Mouse (Mus musculus) gastrocnemius, adult 8-10 months (tissue): ENCODE data around the gene Tcl1b2. TPM values are rescaled to one million over a fixed set of nuclear protein-coding genes. Genes with fewer than 3 reads are reported as not detected.
A peak's percentile ranks its signal among the peaks of the same experiment; 100 is the strongest.
"Not testable (repeated sequence)": the region's sequence is repeated elsewhere in the genome, so short reads cannot be mapped to it uniquely, and the experiment has no call there.

ENCODE experiments used
- DNase-seq, 2 experiments: peaks; one replicate each; pipeline ENCODE4 v3.0.0; 2022; ENCODE audit warnings: low spot score in 2 of 2
- total RNA-seq, 4 experiments: library from RNA; stranded (reverse); gene quantifications; 2 replicates each; pipeline ENCODE4 v1.2.4; 2022

The Tcl1b2 gene
- total RNA-seq, 4 experiments from 2014 or later = not detected

- DNase-seq = no peak
These were observed 27.6 kb downstream of the Tcl1b2 start for GRCm38 (mm10) chr12:105173366-105173765.

GRCm38 (mm10) chr12:105174318-105174717 is 28.5 kb downstream of the Tcl1b2 start:
- peak; percentile 19 to 35 for DNase-seq

- DNase-seq = not testable (repeated sequence)
These were observed 30.2 kb downstream of the Tcl1b2 start, which contains the start of gene Tcl1b5 for GRCm38 (mm10) chr12:105176044-105176443. TSS of gene Tcl1b5 (plus strand) at chr12:105176344.

GRCm38 (mm10) chr12:105181040-105181644 is 35.3 kb downstream of the Tcl1b2 start:
- not testable (repeated sequence) for DNase-seq

DNA sequence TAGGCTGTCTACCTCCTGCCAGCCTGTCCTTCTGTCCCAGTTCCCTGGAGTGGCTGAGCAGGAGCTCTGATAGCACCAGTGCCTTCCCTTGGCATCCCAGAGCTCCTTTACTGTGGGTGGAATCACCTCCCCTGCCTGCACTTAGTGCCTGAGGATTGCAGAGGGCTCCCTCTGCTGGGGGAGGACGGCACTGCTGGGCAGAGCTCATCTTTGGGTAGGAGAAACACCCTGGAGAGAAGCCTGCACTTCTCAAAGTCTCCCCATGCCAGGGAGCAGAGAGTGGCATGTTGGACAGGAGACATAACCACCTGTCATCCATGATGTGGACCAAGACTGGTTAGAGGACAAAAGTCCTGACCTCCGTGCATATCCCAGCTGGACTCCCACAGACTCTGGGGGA is 43.2 kb downstream of the Tcl1b2 start:
- not testable (repeated sequence) for DNase-seq

DNA sequence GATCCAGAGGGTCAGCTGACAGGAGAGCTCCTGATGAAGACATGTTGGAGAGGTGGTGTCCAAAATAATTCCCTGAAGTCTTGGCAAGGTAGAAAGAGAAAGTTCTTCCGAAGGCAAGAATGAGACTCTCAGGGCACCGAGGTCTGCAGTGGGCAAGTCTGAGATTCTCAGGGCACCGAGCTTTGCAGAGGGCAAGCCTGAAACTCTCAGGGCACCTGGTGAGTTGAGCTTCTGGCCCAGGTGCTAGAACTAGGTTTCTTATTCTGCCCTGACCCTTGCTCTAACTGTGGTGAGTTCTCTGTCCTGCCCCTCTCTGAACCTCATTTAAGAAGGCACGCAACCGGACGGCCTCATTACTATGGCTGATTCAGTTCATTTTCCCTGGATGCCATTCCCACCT is 44.9 kb downstream of the Tcl1b2 start, which contains the start of gene Tcl1b3:
Tcl1b3 (plus strand) TSS at position 301 of the 400 bp plus-strand sequence.
- not testable (repeated sequence) for DNase-seq

DNA sequence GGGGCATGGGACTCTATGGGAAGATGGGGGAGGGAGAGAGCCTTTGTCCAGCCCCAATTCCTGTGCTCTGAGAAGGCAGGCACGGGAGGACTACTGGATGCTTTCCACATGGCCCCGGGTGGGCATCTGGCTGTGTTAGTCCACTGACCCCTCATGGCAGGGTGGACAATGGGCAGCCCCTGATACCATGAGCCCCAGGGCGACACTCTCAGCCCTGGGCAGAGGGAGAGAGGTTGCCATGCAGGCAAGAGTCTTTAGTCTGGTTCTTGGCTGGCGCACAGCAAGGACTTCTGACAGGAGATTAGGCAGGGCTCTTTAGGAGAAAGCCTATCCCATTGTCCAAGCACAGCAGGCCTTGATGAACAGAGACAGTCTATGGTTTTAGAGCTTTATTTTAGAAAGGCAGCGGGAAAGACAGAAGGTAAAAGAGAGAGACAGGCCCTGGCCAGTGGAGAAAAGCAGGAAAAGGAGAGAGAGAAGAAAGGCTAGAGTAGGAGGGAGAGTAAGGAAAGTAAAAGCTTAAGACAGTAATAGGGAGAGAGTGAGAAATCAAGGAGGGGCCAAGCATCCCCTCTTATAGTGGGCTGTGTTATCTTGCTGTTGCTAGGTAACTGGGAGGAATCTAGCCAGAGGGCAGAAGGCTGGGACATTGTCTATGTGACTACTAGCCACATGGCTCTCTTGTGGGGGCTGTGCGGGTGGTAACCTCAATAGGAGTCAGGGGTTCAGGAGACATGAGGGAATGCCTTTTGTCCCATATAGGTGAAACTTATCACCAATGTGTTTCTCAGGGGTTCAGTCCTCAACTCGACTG is 54.1 kb downstream of the Tcl1b2 start:
- DNase-seq = not testable (repeated sequence)

DNA sequence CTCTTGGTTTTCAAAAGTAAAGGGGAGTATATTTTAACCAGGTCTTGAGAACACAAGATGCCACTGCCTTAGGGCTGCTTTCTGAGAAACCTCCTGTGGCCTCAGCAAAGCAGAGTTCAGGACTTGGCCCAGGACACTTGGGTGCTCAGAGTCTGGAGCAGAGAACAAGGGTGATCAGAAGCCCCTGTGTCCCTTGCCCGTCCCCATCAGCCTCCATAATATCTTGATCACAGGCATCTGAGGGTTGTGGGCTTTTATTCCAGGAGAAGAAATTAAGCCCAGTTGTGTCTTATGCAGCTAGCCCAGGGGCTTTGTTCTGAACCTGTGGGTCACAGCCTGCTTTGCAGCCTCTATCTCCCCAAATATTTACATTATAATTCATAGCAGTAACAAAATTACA is 55.8 kb downstream of the Tcl1b2 start, which contains the start of gene Tcl1b4:
Tcl1b4 (plus strand) TSS at position 301 of the 400 bp plus-strand sequence.
- not testable (repeated sequence) for DNase-seq

Other genes with a start within 250 kb of the Tcl1b2 start
- gene Syne3, start 136.2 kb upstream of the Tcl1b2 start, total RNA-seq = 1 to 10 TPM; 2.9 to 5.0 (median 3.6) TPM
- 10 to 100 TPM; 57.5 to 66.9 (median 60.3) TPM for gene Glrx5, start 113.3 kb upstream of the Tcl1b2 start, total RNA-seq
- gene Tcl1b1, start 13.7 kb downstream of the Tcl1b2 start, total RNA-seq = not detected
- not detected for gene Tcl1b5, start 30.3 kb downstream of the Tcl1b2 start, total RNA-seq
- gene Tcl1b3, start 45.0 kb downstream of the Tcl1b2 start, total RNA-seq = not detected
- not detected for gene Tcl1b4, start 55.9 kb downstream of the Tcl1b2 start, total RNA-seq
- not detected for gene Tcl1, start 76.8 kb downstream of the Tcl1b2 start, total RNA-seq
- not detected for gene Tunar, start 187.9 kb downstream of the Tcl1b2 start, total RNA-seq